Mouse (Mus musculus): ENCODE measurements around the gene Rtl10.

The Rtl10 gene

GRCm38 (mm10) chr16:18498558-18498990 is at the start of gene Rtl10, which contains the start of gene Gnb1l:
Gene Rtl10 (plus strand): TSS chr16:18498901.
Gene Gnb1l (plus strand): TSS chr16:18498713.
- DNase-seq (ENCODE audit: extremely low read depth, low read depth, low spot score) = no peak

- DNase-seq (ENCODE audit: extremely low read depth, low read depth, low spot score) = no peak
These were observed 49.7 kb upstream of the Rtl10 start for GRCm38 (mm10) chr16:18449005-18449404.

- DNase-seq (ENCODE audit: extremely low read depth, low read depth, low spot score) = no peak
These were observed 47.1 kb upstream of the Rtl10 start for GRCm38 (mm10) chr16:18451486-18452181.

- no peak for DNase-seq (ENCODE audit: extremely low read depth, low read depth, low spot score)
These were observed 46.3 kb upstream of the Rtl10 start for GRCm38 (mm10) chr16:18452361-18452862.

- DNase-seq (ENCODE audit: extremely low read depth, low read depth, low spot score) = no peak
These were observed 44.9 kb upstream of the Rtl10 start for GRCm38 (mm10) chr16:18453846-18454245.

- DNase-seq (ENCODE audit: extremely low read depth, low read depth, low spot score) = no peak
These were observed 43.3 kb upstream of the Rtl10 start for GRCm38 (mm10) chr16:18455407-18455806.

- no peak for DNase-seq (ENCODE audit: extremely low read depth, low read depth, low spot score)
These were observed 40.0 kb upstream of the Rtl10 start for GRCm38 (mm10) chr16:18458661-18459060.

GRCm38 (mm10) chr16:18459335-18459954 is 39.3 kb upstream of the Rtl10 start:
- no peak for DNase-seq (ENCODE audit: extremely low read depth, low read depth, low spot score)

GRCm38 (mm10) chr16:18459955-18460370 is 38.7 kb upstream of the Rtl10 start:
- no peak for DNase-seq (ENCODE audit: extremely low read depth, low read depth, low spot score)

- DNase-seq (ENCODE audit: extremely low read depth, low read depth, low spot score) = no peak
These were observed 37.9 kb upstream of the Rtl10 start for GRCm38 (mm10) chr16:18460826-18461225.

- DNase-seq (ENCODE audit: extremely low read depth, low read depth, low spot score) = no peak
These were observed 36.7 kb upstream of the Rtl10 start for GRCm38 (mm10) chr16:18462031-18462430.

GRCm38 (mm10) chr16:18462598-18462997 is 36.1 kb upstream of the Rtl10 start:
- DNase-seq (ENCODE audit: extremely low read depth, low read depth, low spot score) = no peak

GRCm38 (mm10) chr16:18464271-18464670 is 34.4 kb upstream of the Rtl10 start:
- DNase-seq (ENCODE audit: extremely low read depth, low read depth, low spot score) = no peak

GRCm38 (mm10) chr16:18470829-18471228 is 27.9 kb upstream of the Rtl10 start:
- no peak for DNase-seq (ENCODE audit: extremely low read depth, low read depth, low spot score)

GRCm38 (mm10) chr16:18471381-18471955 is 27.2 kb upstream of the Rtl10 start:
- no peak for DNase-seq (ENCODE audit: extremely low read depth, low read depth, low spot score)

GRCm38 (mm10) chr16:18471976-18472375 is 26.7 kb upstream of the Rtl10 start:
- DNase-seq (ENCODE audit: extremely low read depth, low read depth, low spot score) = no peak

- DNase-seq (ENCODE audit: extremely low read depth, low read depth, low spot score) = no peak
These were observed 26.3 kb upstream of the Rtl10 start for GRCm38 (mm10) chr16:18472416-18472815.

- no peak for DNase-seq (ENCODE audit: extremely low read depth, low read depth, low spot score)
These were observed 25.7 kb upstream of the Rtl10 start for GRCm38 (mm10) chr16:18472976-18473375.

GRCm38 (mm10) chr16:18474021-18474420 is 24.7 kb upstream of the Rtl10 start:
- DNase-seq (ENCODE audit: extremely low read depth, low read depth, low spot score) = no peak

- DNase-seq (ENCODE audit: extremely low read depth, low read depth, low spot score) = no peak
These were observed 20.7 kb upstream of the Rtl10 start for GRCm38 (mm10) chr16:18477996-18478395.

- no peak for DNase-seq (ENCODE audit: extremely low read depth, low read depth, low spot score)
These were observed 19.0 kb upstream of the Rtl10 start for GRCm38 (mm10) chr16:18479667-18480066.

GRCm38 (mm10) chr16:18480933-18481485 is 17.7 kb upstream of the Rtl10 start:
- DNase-seq (ENCODE audit: extremely low read depth, low read depth, low spot score) = no peak
